Mouse (Mus musculus) ES-Bruce4 (cell line): ENCODE measurements at regions not wholly inside any gene's neighbourhood (a gene's known extent, or its start where the extent isn't known, plus 50 kb on each side); places are given as distances from the start of the nearest gene placed in this dataset.

Source experiments
- H3K27ac ChIP-seq: 2 replicates; pipeline ENCODE4 v1.5.1; 2012; ENCODE audit warnings: low read length, inconsistent platforms; ENCODE audit not compliant: insufficient read depth
- H3K27me3 ChIP-seq: 2 replicates; pipeline ENCODE4 v1.6.1; 2012; ENCODE audit warnings: mild to moderate bottlenecking, low read length, inconsistent platforms; ENCODE audit not compliant: control insufficient read depth, poor library complexity, insufficient read depth, severe bottlenecking
- H3K36me3 ChIP-seq: 2 replicates; pipeline ENCODE4 v1.6.1; 2012; ENCODE audit warnings: inconsistent platforms, mild to moderate bottlenecking, low read length, moderate library complexity; ENCODE audit not compliant: control insufficient read depth, poor library complexity, insufficient read depth, severe bottlenecking
- H3K4me1 ChIP-seq: one replicate; pipeline ENCODE4 v1.8.1; 2011; ENCODE audit warnings: low read length; ENCODE audit not compliant: control insufficient read depth, insufficient read depth
- H3K4me3 ChIP-seq: 2 replicates; pipeline ENCODE4 v1.5.1; 2011; ENCODE audit warnings: low read depth, mild to moderate bottlenecking, low read length
- H3K9ac ChIP-seq: 2 replicates; pipeline ENCODE4 v1.6.1; 2012; ENCODE audit warnings: low read depth, mild to moderate bottlenecking, inconsistent platforms; ENCODE audit not compliant: poor library complexity, severe bottlenecking
- H3K9me3 ChIP-seq: replicated peaks from 2 replicates; pipeline ENCODE4 v1.6.1; 2012; ENCODE audit warnings: mild to moderate bottlenecking, low read length, inconsistent platforms; ENCODE audit not compliant: control insufficient read depth, poor library complexity, insufficient read depth, severe bottlenecking
- CTCF ChIP-seq: IDR thresholded peaks from one replicate; pipeline ENCODE4 v1.8.1; 2011; ENCODE audit warnings: low read depth, low read length
- EP300 ChIP-seq: IDR thresholded peaks from 2 replicates; pipeline ENCODE4 v1.6.1; 2011; ENCODE audit warnings: low read depth, low read length; ENCODE audit not compliant: insufficient read depth
- POLR2A ChIP-seq: IDR thresholded peaks from one replicate; pipeline ENCODE4 v1.8.1; 2011; ENCODE audit warnings: low read length; ENCODE audit not compliant: insufficient read depth

DNA sequence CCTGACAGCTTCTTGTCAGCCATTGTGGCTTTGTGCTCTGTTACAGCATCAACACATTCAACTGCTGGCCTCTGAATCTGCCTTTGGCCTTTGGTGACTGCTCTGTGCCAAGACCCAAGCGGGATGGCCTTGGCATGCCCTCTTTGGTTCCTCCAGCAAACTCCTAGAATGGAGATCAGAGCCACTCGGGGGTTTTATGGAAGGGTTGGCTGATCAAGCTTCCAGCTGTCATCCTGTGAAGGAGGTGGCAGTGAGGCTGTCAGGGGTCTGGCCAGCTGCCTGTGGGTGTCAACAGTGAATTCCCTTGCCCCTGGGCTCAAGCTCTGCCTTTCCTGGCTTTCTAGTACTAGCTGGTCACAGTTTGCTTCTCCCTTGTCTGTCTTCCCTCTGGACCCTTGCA lies 195.6 kb downstream of the Bcl2l11 start:
- H3K27ac ChIP-seq, result no peak overlapping the region
- TF ChIP-seq POLR2A (no peak), EP300 (no peak), CTCF (no peak)

GRCm38 (mm10) chr2:128324256-128325096 lies 198.6 kb downstream of the Bcl2l11 start:
- no peaks in the 10 kb centered on the region for H3K9me3 ChIP-seq
- TF ChIP-seq POLR2A, result no peak
- TF ChIP-seq EP300, result no peak
- TF ChIP-seq CTCF, result no peak
- H3K27me3 ChIP-seq, result no peaks in the 10 kb centered on the region
- H3K4me3 ChIP-seq, result 0 out of 2 replicates have a peak overlapping the region, but pooled peaks have one; percentile 4
- no peak overlapping the region for H3K27ac ChIP-seq
- H3K9ac ChIP-seq, result no peak overlapping the region
- H3K36me3 ChIP-seq, result no peaks in the 10 kb centered on the region
- H3K4me1 ChIP-seq, result peaks cover 3% of the 10 kb centered on the region

More for the DNA sequence above, 195.6 kb downstream of the Bcl2l11 start:
- no peak overlapping the region for H3K9ac ChIP-seq
- no peak overlapping the region for H3K4me3 ChIP-seq
- no peaks in the 10 kb centered on the region for H3K9me3 ChIP-seq
- H3K27me3 ChIP-seq, result no peaks in the 10 kb centered on the region
- H3K4me1 ChIP-seq, result peaks cover 5% of the 10 kb centered on the region
- H3K36me3 ChIP-seq, result no peaks in the 10 kb centered on the region

GRCm38 (mm10) chr2:128325097-128325421 lies 199.2 kb downstream of the Bcl2l11 start:
- no peaks in the 10 kb centered on the region for H3K27me3 ChIP-seq

DNA sequence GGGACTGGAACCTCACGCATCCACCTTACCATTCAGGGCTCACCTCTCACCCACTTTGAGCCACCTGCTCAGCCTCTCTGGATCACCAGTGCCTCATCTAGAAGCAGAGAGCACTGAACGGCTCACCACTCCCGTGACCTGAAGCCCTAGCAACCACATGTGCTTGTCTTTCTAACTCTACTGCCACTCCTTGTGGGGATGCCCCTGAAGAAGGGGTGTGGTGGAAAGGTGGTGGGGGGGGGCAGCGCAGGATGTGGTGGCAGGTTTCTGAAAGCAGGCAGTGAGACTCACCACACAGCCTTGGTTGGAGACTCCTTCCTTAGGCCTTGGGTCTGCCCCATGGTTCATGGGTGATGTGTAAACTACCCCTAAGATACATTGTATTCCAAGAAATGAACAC lies 199.6 kb downstream of the Bcl2l11 start:
- Histone ChIP-seq H3K9ac (no peak overlapping the region), H3K9me3 (no peaks in the 10 kb centered on the region), H3K4me1 (peaks cover 3% of the 10 kb centered on the region), H3K27me3 (no peaks in the 10 kb centered on the region), H3K27ac (no peak overlapping the region), H3K4me3 (no peak overlapping the region), H3K36me3 (no peaks in the 10 kb centered on the region)
- TF ChIP-seq POLR2A, result no peak
- no peak for TF ChIP-seq EP300
- TF ChIP-seq CTCF, result no peak

More at GRCm38 (mm10) chr2:128325097-128325421, 199.2 kb downstream of the Bcl2l11 start:
- no peak overlapping the region for H3K27ac ChIP-seq
- H3K4me1 ChIP-seq, result peaks cover 3% of the 10 kb centered on the region
- no peaks in the 10 kb centered on the region for H3K9me3 ChIP-seq
- H3K36me3 ChIP-seq, result no peaks in the 10 kb centered on the region
- TF ChIP-seq CTCF (no peak), POLR2A (no peak), EP300 (no peak)
- no peak overlapping the region for H3K4me3 ChIP-seq
- no peak overlapping the region for H3K9ac ChIP-seq

GRCm38 (mm10) chr2:128330833-128331232 lies 205.0 kb downstream of the Bcl2l11 start:
- Histone ChIP-seq H3K27ac (no peak overlapping the region), H3K9me3 (no peaks in the 10 kb centered on the region), H3K9ac (no peak overlapping the region), H3K36me3 (no peaks in the 10 kb centered on the region), H3K27me3 (no peaks in the 10 kb centered on the region), H3K4me3 (no peak overlapping the region), H3K4me1 (peaks cover 2% of the 10 kb centered on the region)
- TF ChIP-seq CTCF (no peak), POLR2A (no peak), EP300 (no peak)

DNA sequence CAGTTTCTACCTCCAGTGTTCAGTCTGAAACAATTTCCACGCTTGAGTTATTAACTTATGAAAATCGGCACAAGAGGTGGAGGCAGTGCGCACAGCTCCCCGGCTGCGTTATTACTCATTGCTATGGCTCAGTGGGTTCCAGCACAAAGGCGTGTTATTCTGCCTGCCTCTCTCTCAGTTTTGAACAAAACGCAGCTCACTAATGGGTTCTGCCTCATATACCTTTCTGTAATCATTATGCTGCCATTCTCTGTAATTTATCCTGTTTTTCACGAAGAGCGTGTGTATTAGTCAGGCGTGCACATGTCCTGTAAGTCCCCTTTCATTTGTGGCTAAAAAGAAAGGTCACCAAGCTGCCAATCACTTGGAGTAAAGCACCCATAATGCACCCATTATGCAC lies 205.4 kb downstream of the Bcl2l11 start:
- H3K9me3 ChIP-seq, result no peaks in the 10 kb centered on the region
- H3K9ac ChIP-seq, result no peak overlapping the region
- no peaks in the 10 kb centered on the region for H3K36me3 ChIP-seq
- H3K27me3 ChIP-seq, result no peaks in the 10 kb centered on the region
- H3K4me1 ChIP-seq, result peaks cover 2% of the 10 kb centered on the region
- TF ChIP-seq CTCF (no peak), EP300 (no peak), POLR2A (no peak)
- no peak overlapping the region for H3K4me3 ChIP-seq
- no peak overlapping the region for H3K27ac ChIP-seq
